Mouse (Mus musculus) neutrophil, adult 83 days (primary cell): Measurements from ENCODE around the gene Celsr2. TPM values are rescaled to one million over a fixed set of nuclear protein-coding genes. Genes with fewer than 3 reads are reported as not detected.

ENCODE experiments used
- total RNA-seq, 2 experiments: library from RNA; stranded (reverse); gene quantifications; one replicate each; pipeline ENCODE4 v1.2.4; 2023

The Celsr2 gene
- 1 to 10 TPM in 1 of 2 experiments, under 1 TPM in 1; 0.75 to 1.2 TPM for total RNA-seq

GRCm38 (mm10) chr3:108414857-108415830 is at the start of gene Celsr2:
Gene Celsr2, minus strand, starts transcription at chr3:108415552.

GRCm38 (mm10) chr3:108444698-108445365 is 29.5 kb upstream of the Celsr2 start, which contains the start of gene Sars:
Gene Sars, minus strand, starts transcription at chr3:108445209.

GRCm38 (mm10) chr3:108383485-108384354 is 31.6 kb downstream of the Celsr2 start, which contains the start of gene Psrc1:
Gene Psrc1, plus strand, starts transcription at chr3:108383839.

GRCm38 (mm10) chr3:108364270-108364995 is 50.9 kb downstream of the Celsr2 start, which contains the start of gene Mybphl:
Gene Mybphl, plus strand, starts transcription at chr3:108364911.

Other genes starting within 250 kb of the Celsr2 start
- gene Amigo1, start 229.2 kb downstream of the Celsr2 start, total RNA-seq = 1 to 10 TPM in 1 of 2 experiments, under 1 TPM in 1; 0.88 to 1.2 TPM
- 10 to 100 TPM; 22.3 to 26.6 TPM for gene Cyb561d1, start 214.3 kb downstream of the Celsr2 start, total RNA-seq
- 1 to 10 TPM; 8.2 to 9.6 TPM for gene Atxn7l2, start 204.6 kb downstream of the Celsr2 start, total RNA-seq
- gene Sypl2, start 188.9 kb downstream of the Celsr2 start, total RNA-seq = not detected
- gene Psma5, start 158.6 kb downstream of the Celsr2 start, total RNA-seq = 10 to 100 TPM; 35.3 to 40.1 TPM
- 100 to 1,000 TPM; 147 to 157 TPM for gene Sort1, start 131.5 kb downstream of the Celsr2 start, total RNA-seq
- gene Mybphl, start 50.6 kb downstream of the Celsr2 start, total RNA-seq = not detected
- gene Psrc1, start 31.7 kb downstream of the Celsr2 start, total RNA-seq = 10 to 100 TPM; 10.7 to 13.7 TPM
- gene Sars, start 29.7 kb upstream of the Celsr2 start, total RNA-seq = 10 to 100 TPM; 57.9 to 65.7 TPM
- gene 1700013F07Rik, start 118.6 kb upstream of the Celsr2 start, total RNA-seq = not detected
- not detected for gene 5330417C22Rik, start 121.0 kb upstream of the Celsr2 start, total RNA-seq
- 10 to 100 TPM; 29.5 to 32.9 TPM for gene Tmem167b, start 146.9 kb upstream of the Celsr2 start, total RNA-seq
- 10 to 100 TPM; 42.8 to 48.1 TPM for gene Taf13, start 156.1 kb upstream of the Celsr2 start, total RNA-seq
- gene Wdr47, start 175.7 kb upstream of the Celsr2 start, total RNA-seq = 1 to 10 TPM; 5.7 to 7.9 TPM
- 10 to 100 TPM; 17.9 to 21.8 TPM for gene Clcc1, start 238.4 kb upstream of the Celsr2 start, total RNA-seq